Mouse (Mus musculus) retina, postnatal 7 days (tissue): ENCODE measurements around the gene Palld.

Experiments
- DNase-seq: peaks from one replicate; pipeline ENCODE4 v3.0.0-alpha.2; 2012; ENCODE audit warnings: low read depth, low spot score

The Palld gene

GRCm38 (mm10) chr8:61516745-61517501, 385.6 kb downstream of the Palld start:
- no peak for DNase-seq

- peak; percentile 74 for DNase-seq
Observed at GRCm38 (mm10) chr8:61515931-61516744, 386.4 kb downstream of the Palld start.

DNA sequence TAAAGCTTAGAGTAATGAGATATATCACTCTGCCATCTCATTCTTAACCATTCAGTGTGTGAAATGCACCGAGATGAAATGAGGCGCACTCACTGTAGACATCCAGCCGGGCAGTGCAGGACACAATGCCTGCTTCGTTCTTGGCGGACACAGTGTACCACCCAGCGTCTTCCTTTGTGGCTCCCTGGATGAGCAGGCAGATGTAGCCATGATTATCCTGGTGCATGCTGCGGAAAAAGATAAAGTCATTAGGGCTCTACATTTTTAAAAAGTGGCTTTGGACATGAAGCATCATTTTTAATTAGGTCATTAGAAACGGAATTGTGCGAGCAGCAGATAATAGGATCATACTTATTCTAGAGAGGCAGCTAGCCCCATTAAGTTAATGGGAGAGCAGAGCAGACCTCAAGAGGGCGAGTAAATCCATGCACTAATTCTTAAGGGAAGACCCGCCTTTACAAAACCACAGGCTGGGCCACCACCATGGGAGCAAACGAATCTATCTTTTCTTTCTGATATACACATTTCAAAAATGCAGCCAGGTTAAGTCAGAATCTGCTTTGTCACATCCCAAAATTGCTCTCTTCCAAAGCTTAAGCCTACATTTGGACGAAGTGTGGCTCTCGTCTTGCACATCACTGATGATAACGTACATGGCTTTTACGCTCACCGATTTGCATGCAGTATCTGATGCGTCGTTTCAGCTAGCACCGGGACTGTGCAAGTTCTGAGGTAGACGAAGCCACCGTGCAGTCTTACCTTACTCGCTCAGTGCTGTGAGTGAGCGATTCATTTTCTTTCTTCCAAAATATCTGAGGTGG, 387.2 kb downstream of the Palld start:
- peak; percentile 33 for DNase-seq

- no peak for DNase-seq
Observed at GRCm38 (mm10) chr8:61502277-61502676, 400.2 kb downstream of the Palld start.

GRCm38 (mm10) chr8:61500914-61501313, 401.6 kb downstream of the Palld start:
- no peak for DNase-seq

DNA sequence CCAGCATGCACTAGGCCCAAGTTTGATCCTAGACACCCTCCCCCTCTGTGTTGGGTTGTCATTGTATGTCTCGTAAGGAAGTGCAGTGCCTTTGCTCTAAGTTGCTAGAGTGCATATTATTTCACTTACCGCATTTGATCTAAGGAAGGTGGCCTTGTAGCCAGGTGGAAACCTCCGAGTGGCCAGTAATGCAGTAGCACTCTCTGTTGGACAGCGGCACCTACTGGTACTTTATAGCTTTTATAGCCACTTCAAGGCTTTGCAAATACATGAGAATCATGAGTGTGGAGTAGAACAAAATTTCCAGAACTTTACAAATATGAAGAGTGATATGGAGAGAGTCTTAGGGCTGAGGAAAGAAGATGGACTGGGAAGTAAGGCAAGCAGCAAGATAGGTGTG, 403.5 kb downstream of the Palld start:
- DNase-seq: no peak

GRCm38 (mm10) chr8:61497110-61497509, 405.4 kb downstream of the Palld start:
- no peak for DNase-seq

GRCm38 (mm10) chr8:61488631-61489030, 413.9 kb downstream of the Palld start:
- DNase-seq: no peak

DNA sequence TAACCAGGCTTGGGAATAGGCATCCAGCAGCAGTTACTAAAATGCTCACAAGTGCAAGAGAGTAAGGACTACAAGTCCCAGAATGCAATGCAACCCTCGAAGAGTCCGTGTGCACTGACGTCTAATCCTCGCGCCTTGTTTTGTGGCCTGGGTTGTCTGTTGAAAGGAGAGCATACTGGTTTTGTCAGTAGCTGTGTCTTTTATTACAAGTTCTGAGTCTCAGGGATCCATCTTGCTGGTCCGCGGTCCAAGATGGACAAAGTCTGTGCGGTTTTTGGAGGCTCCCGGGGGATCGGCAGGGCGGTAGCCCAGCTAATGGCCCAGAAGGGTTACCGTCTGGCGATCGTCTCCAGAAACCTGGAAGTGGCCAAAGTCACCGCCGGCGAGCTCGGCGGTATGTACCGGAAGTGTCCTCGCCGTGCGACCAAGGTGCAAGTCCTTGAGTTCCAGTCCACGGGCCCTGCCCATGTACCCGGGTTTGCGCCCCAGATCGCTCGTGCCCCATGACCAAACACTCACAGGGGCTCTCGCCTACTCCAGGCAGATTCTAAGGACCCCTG, 414.8 kb downstream of the Palld start, which contains the start of gene Cbr4:
Gene Cbr4, plus strand, starts transcription at position 138 of the 560 bp plus-strand sequence.
- DNase-seq: peak; percentile 92

GRCm38 (mm10) chr8:61486923-61487529, 415.5 kb downstream of the Palld start:
- DNase-seq: no peak

GRCm38 (mm10) chr8:61480260-61480967, 422.1 kb downstream of the Palld start:
- peak; percentile 8 for DNase-seq

GRCm38 (mm10) chr8:61479506-61480214, 422.8 kb downstream of the Palld start:
- no peak for DNase-seq

GRCm38 (mm10) chr8:61478793-61479192, 423.7 kb downstream of the Palld start:
- no peak for DNase-seq

- DNase-seq: no peak
Observed at GRCm38 (mm10) chr8:61478150-61478549, 424.3 kb downstream of the Palld start.

- DNase-seq: no peak
Observed at GRCm38 (mm10) chr8:61476160-61476559, 426.3 kb downstream of the Palld start.

- DNase-seq: peak; percentile 24
Observed at GRCm38 (mm10) chr8:61475251-61475673, 427.2 kb downstream of the Palld start.

GRCm38 (mm10) chr8:61470213-61470612, 432.3 kb downstream of the Palld start:
- no peak for DNase-seq

GRCm38 (mm10) chr8:61467553-61467815, 435.0 kb downstream of the Palld start:
- no peak for DNase-seq

- no peak for DNase-seq
Observed at GRCm38 (mm10) chr8:61466696-61467552, 435.6 kb downstream of the Palld start.
